In the genomic region with DNA sequence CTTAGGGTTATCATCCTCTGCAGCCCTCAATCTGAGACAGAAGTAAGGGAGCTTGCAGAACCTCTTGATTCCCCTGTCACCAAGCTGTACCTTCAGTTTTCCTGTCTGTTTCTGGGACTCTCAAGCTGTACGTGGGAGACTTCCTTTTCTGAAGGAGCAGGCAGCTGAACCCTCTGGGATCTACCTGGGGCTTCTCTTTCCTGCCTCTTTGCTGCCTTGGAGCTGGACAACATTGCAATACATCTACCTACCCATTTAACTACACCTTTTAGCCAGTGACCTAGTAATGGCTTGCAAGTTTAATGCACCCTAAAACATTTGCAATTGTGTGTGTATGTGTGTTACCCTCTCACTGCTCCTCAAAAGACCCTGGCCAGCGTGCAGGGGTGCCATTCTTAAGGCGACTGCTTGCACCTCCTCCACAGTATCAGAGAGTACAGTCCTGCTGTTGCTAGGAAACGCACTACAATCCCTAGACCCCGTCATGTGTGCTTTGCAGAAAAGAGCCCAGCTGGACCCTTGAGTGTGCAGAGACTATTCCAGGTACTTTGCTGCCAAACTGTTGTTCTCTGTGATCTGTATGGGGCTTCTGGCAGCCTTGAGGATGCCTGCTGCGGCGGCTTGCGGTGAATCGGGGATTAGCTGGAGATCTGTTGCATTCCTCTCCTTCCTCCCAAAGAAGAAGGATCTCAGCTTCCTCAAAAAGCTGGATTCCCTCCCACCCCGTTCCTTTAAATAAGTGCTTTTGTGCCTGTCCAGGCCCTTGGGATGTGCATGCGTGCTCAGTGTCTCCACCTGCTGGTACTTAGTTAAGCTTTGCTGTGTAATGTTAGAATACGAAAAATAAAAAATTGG, we compare ENCODE assay signal across 8 mouse cellular contexts. TPM values are rescaled to one million over a fixed set of nuclear protein-coding genes. Genes with fewer than 3 reads are reported as not detected.
A peak's percentile ranks its signal among the peaks of the same experiment; 100 is the strongest.
DNase-seq lines count a peak whose midpoint lies in the region; ATAC-seq and TF ChIP-seq lines count a peak whose summit lies in the region.

No protein-coding gene starts in this region.

- TF ChIP-seq EP300 in MEL (IDR thresholded peaks at IDR 0.05; ENCODE audit: low read depth in 1 of 2, low read length in 2 of 2): no peak

- H3K36me3 ChIP-seq in MEL (ENCODE audit: control insufficient read depth in 1 of 2, insufficient read depth in 2 of 2, low read length in 2 of 2): no peaks in the 10 kb centered on the region
- no peaks in the 10 kb centered on the region for H3K36me3 ChIP-seq in forebrain, embryonic 13.5 days (ENCODE audit: poor library complexity, severe bottlenecking)

- no peaks in the 10 kb centered on the region for H3K79me2 ChIP-seq in MEL (ENCODE audit: control insufficient read depth, insufficient read depth, low read length, poor library complexity)

- intact Hi-C loops in heart, postnatal 14 days (cut with DNase I): loop anchor here (2.0 to 10.0 kb wide), 4 partner anchors 52 to 709 kb away; a partner anchor contains a TSS

- H3K4me2 ChIP-seq in forebrain, embryonic 13.5 days: peak overlapping the region; percentile 56

- no peaks in the 10 kb centered on the region for H3K9me3 ChIP-seq in MEL (replicated peaks; ENCODE audit: insufficient read depth, low read length)
- H3K9me3 ChIP-seq in forebrain, embryonic 13.5 days (replicated peaks): no peaks in the 10 kb centered on the region

- no peak for TF ChIP-seq RAD21 in MEL (IDR thresholded peaks at IDR 0.05; ENCODE audit: low read depth, low read length)

- no peaks in the 10 kb centered on the region for H3K27me3 ChIP-seq in MEL (ENCODE audit: control insufficient read depth in 1 of 2, insufficient read depth in 2 of 2, low read length in 2 of 2)
- H3K27me3 ChIP-seq in forebrain, embryonic 13.5 days: no peaks in the 10 kb centered on the region

- peak; percentile 9 for DNase-seq in MEL (ENCODE audit: low read depth, low spot score)
- DNase-seq in c-Kit-positive CD71-positive TER-119-negative erythroid progenitor cells, embryonic 14.5 days (ENCODE audit: low read depth): peak; percentile 16
- DNase-seq in heart, postnatal 14 days: peak; percentile 35 to 69
- peak; percentile 13 for DNase-seq in large intestine, adult 2 months (ENCODE audit: low read depth, low spot score)
- peak; percentile 7 to 12 for DNase-seq in lung, adult 18-20 months
- peak; percentile 18 for DNase-seq in ovary, postnatal 36 days (ENCODE audit: low spot score)

- no peaks in the 10 kb centered on the region for H3K4me1 ChIP-seq in MEL (ENCODE audit: control insufficient read depth in 1 of 2, insufficient read depth in 2 of 2, low read length in 2 of 2)
- H3K4me1 ChIP-seq in forebrain, embryonic 13.5 days: peaks cover 18% of the 10 kb centered on the region

- peak; percentile 13 to 19 (median 16); a peak in 1 of 6 replicates for TF ChIP-seq CTCF in MEL (IDR thresholded peaks at IDR 0.05 in 2 of 3, conservative IDR thresholded peaks at IDR 0.05 in 1 of 3; ENCODE audit: control insufficient read depth in 1 of 3, insufficient read depth in 1 of 3, low read depth in 2 of 3, low read length in 3 of 3, poor library complexity in 1 of 3, severe bottlenecking in 1 of 3)

- H3K9ac ChIP-seq in MEL (ENCODE audit: control insufficient read depth, low read depth, low read length, poor library complexity, severe bottlenecking): no peak overlapping the region
- peak overlapping the region; percentile 52 for H3K9ac ChIP-seq in forebrain, embryonic 13.5 days

- no peak overlapping the region for H3K4me3 ChIP-seq in MEL (ENCODE audit: control insufficient read depth in 1 of 2, insufficient read depth in 1 of 2, low read depth in 2 of 2, low read length in 2 of 2)
- peak overlapping the region; percentile 22 for H3K4me3 ChIP-seq in forebrain, embryonic 13.5 days

- no peak for TF ChIP-seq POLR2A in MEL (IDR thresholded peaks at IDR 0.05; ENCODE audit: control insufficient read depth in 1 of 2, insufficient read depth in 1 of 2, low read depth in 1 of 2, low read length in 2 of 2, poor library complexity in 1 of 2)

- ATAC-seq in forebrain, embryonic 13.5 days: peak; percentile 95
- no peak for ATAC-seq in erythroid progenitor cell, adult 5-6 weeks (replicated peaks; ENCODE audit: low FRiP score, poor library complexity, severe bottlenecking)

- no peak overlapping the region for H3K27ac ChIP-seq in MEL (ENCODE audit: control insufficient read depth, low read depth, low read length)
- H3K27ac ChIP-seq in forebrain, embryonic 13.5 days: peak overlapping the region; percentile 15; the same call in 1 of the 2 replicates

- 2% methylated on average over 12 of the region's 12 CpGs for WGBS in forebrain, embryonic 13.5 days
- WGBS in large intestine, adult 2 months: 36% methylated on average over 12 of the region's 12 CpGs

TF ChIP-seq in MEL, 35 proteins besides CTCF, POLR2A, EP300 and RAD21:
- no peak for TF ChIP-seq HCFC1 (IDR thresholded peaks at IDR 0.05; ENCODE audit: low read depth, low read length)
- peak; percentile 14; the same call in 1 of the 2 replicates for TF ChIP-seq SMC3 (IDR thresholded peaks at IDR 0.05; ENCODE audit: low read depth, low read length)
- TF ChIP-seq MAFK (IDR thresholded peaks at IDR 0.05; ENCODE audit: borderline replicate concordance, low read depth, low read length): no peak
- no peak for TF ChIP-seq USF2 (IDR thresholded peaks at IDR 0.05; ENCODE audit: borderline replicate concordance in 1 of 2, insufficient read depth in 1 of 2, low read depth in 1 of 2, low read length in 2 of 2)
- no peak for TF ChIP-seq NELFE (IDR thresholded peaks at IDR 0.05; ENCODE audit: low read depth, low read length)

RNA-seq across cellular contexts. Expression of a gene that starts 35.9 kb away (rescaled TPM):
- 6.2 and 8.1 TPM in 2 replicates for total RNA-seq in MEL (2012; rRNA removed)
- 10 to 100 TPM in 1 of 2 experiments, not detected in 1; 11.5 TPM for polyA plus RNA-seq in MEL (2012; ENCODE audit: insufficient read depth in 1 of 2, insufficient read length in 2 of 2, low read depth in 1 of 2, low replicate concordance in 2 of 2, missing spikeins in 1 of 2)
- polyA plus RNA-seq in forebrain, embryonic 13.5 days (2015; fragmentation: Nextera tagmentation; extraction: Ambion mirVana): 6.5 and 7.0 TPM in 2 replicates
- total RNA-seq in heart, postnatal 14 days (2021): 10 to 100 TPM; 11.4 to 14.6 TPM
- polyA plus RNA-seq in large intestine, adult 2 months (2012; rRNA removed): 6.6 and 7.4 TPM in 2 replicates
- 1.7 TPM in 1 of 2 replicates, not detected in the other for total RNA-seq in erythroid progenitor cell, adult 5-6 weeks (2015; ENCODE audit: low replicate concordance)
- total RNA-seq in erythroid progenitor cell, adult 5-6 weeks (2017; ENCODE audit: low replicate concordance): 1.2 TPM in 1 of 2 replicates, not detected in the other
